Mouse (Mus musculus) ZHBTc4 (cell line): Measurements from ENCODE around the gene Magea10.

Source experiments
- DNase-seq: peaks from one replicate; pipeline ENCODE4 v3.0.0-alpha.2; 2011; ENCODE audit warnings: low read depth, low spot score

Gene Magea10

GRCm38 (mm10) chrX:72386758-72387157 is at the start of gene Magea10:
Magea10 (minus strand) TSS chrX:72386858.
- DNase-seq, result no peak

GRCm38 (mm10) chrX:72381972-72382371 is 4.7 kb downstream of the Magea10 start:
- DNase-seq, result no peak
